In genomic region chr17:6696521-6696920, GRCm38 (mm10) we compare ENCODE assay signal across 3 mouse cellular contexts. TPM values are rescaled to one million over a fixed set of nuclear protein-coding genes. Genes with fewer than 3 reads are reported as not detected.
"Had no signal": no experiment of that assay in that cellular context is flagged by ENCODE, and none has a peak within 500 bp of the region (broad histone marks: within the 10 kb centered on the region; RNA-seq: fewer than 3 reads in every experiment).

No protein-coding gene starts in this region.

RNA-seq across cellular contexts. Expression of gene Sytl3, which starts 37.6 kb away (rescaled TPM):
- total RNA-seq: midbrain, postnatal 0 days had no signal
- polyA plus RNA-seq: liver, embryonic 12.5 days; neural tube, embryonic 11.5 days had no signal
